Mouse (Mus musculus) spleen, adult 18-20 months (tissue): ENCODE measurements around the gene Cldn6.

Experiments
- DNase-seq, 2 experiments: peaks; one replicate each; pipeline ENCODE4 v3.0.0; 2022; ENCODE audit warnings: mixed read lengths in 2 of 2

The Cldn6 gene

DNA sequence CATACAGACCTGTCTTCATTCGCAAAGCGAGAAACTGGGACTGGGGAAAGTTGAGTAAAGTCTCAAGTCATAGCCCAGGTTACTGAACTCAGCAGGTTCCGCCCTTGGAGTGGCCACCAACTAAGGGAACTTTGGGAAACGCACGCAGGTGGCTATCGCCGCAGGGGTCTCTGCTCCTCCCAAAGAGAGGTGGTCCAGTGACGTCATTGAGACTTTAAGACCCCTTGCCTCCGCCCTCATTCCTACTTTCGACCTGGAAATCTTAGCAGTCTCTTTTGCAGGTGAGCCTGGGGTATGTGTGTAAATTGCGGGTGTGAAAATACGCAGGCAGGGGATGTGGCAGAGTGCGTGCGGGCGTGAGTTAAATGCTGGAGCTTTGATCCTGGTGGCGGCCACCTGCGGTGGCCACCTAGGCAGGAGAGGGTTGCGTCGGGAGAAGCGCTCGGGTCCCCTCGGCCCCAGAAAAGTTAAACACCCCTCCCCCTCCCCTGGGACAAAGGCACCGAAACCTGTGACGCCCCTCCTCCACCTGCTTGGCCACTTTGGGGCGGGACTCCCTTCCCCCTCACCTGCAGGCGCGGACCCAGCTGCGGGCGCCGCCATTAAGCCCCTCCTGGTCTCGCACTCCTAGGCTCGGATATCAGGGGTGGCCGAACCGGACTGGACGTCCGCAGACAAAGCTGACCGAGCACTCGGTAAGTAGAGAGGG lies at the start of gene Cldn6:
TSS of gene Cldn6 (plus strand) at position 123 of the 709 bp plus-strand sequence.
- DNase-seq: no peak

DNA sequence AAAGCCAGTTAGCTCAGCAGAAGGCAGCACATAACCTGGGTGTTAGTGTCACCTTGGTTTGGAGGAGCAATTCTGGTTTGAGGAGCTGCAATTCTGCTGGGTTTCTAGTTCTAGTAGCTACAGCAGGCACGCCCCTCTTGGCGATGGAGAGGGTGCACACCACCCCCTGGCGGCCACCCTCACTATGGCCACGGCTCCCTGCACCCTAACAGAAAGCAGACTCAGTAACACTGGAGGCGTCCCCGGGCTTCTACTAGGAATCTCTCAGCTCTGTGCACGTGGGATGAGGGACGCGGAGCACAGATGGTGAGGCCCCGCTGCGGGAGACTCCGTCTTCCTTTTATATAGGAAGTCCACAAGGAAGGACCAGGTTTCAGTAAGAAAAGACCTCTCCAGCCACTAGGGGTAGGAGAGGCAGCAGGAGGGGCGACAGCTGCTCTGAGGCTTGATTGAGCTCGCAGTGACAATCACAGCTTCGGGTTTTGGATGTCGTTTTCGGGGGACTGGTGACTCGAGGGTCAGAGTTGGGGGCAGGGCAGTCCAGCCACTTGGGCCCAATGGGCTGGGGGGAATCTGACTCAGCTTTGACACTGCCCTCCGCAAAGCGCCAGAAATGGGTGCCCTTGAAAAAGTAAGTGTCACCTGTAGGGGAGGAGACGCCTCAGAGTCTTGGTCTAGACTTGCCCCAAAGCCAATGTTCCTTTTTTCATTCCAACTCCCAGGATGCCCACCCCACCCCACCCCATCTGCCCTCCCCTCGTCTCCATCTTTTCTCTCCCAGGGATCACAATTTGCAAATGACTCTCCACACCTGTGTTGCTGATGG lies 48.6 kb upstream of the Cldn6 start:
- DNase-seq: peak; percentile 55 to 82

DNA sequence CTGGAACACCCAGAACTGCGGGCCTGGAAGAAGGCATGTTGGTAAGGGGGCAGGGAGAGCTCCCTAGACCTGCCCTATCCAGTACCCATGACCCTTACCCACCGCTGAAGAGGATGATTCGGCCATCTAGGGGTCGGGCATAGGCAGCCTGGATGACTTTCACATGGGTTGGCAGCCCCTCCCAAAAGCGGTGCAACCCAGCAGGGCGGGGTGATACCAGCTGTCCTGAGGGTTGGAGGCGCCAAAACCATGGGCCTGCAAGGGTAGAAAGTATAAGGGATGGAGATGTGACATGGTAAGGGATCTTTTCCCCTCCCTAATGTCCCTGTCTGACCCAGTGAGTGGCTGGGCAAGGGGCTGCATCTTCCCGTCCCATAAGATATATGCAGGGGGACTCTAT lies 47.8 kb upstream of the Cldn6 start:
- no peak for DNase-seq

DNA sequence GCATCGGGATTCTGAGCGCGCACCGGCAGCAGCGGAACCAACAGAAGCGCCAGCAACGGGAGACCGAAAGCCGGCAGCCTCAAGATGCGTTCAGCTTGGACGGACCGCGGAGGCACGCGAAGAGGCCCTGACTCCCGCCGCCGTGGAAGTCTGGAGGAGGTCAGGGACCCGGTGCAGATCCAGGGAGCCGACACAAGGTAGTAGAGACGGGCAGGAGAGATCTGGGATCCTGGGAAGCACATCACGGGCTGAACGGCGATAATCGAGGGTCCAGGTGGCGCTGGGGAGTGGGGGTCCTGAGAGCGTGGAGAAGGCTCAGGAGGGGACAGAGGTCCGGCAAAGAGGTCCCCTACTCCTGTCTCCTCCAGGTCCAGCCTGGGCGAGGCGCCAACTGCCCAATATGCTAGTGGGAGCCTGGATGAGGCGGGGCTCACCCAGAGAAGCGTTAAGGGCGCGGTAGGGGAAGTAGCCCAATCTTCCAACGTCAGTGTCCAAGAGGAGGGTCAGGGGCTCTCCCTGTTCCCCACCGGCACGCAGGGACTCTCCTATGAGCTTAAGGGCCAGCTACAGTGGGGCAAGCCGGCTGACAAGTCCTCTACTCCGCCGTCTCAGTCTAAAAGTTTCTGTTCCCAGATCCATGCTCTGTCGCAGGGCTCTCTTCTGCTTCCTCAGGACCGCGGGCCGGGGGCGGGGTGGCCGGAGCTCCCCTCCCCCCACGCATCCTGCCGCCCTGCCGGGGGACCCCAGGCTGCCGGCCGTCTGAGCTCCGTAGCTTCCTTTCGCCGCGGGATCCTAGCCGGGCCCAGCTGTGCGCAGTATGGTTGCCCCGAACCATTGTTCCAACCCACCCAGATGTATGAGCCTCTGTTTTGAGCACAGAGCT lies 34.2 kb upstream of the Cldn6 start, which contains the start of gene Mmp25:
TSS of gene Mmp25 (minus strand) at position 665 of the 883 bp plus-strand sequence.
- DNase-seq: no peak

DNA sequence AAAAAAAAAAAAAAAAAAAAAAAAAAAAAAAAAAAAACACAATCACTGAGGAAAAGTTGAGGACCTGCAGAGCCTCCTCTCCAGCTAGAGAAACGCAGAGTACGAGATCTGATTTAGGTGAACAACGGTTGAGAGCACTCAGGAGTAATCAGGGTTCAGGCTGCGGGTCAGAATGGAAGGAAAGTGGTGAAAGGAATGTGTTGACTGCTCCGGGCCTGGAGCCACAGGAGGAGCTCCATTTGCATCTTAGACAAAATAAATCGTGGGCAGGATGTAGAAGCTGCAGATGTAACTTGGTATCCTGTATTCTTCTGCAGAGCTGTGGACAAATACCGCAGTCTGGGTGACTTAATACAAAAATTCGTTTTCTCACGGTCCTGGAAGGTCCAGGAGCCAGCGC lies 33.2 kb upstream of the Cldn6 start:
- DNase-seq: no peak

DNA sequence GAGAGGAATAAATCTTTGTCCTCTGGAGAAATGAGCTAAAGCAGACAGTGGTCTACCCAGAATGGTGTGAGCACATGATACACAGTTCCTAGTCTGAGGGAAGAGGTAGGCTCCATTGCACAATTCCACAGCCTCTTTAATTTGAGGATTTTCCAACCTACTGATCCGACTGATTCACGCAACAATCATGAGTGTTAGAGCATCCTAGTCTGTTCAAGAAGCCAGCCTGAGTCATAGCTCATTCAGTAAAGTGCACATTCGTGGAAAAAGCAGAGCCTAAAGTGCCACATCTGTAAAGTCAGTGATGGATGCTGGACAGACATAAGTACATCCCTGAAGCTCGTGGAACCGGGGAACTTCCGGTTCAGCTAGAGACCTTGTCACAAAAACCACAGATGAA lies 27.7 kb upstream of the Cldn6 start:
- no peak for DNase-seq

DNA sequence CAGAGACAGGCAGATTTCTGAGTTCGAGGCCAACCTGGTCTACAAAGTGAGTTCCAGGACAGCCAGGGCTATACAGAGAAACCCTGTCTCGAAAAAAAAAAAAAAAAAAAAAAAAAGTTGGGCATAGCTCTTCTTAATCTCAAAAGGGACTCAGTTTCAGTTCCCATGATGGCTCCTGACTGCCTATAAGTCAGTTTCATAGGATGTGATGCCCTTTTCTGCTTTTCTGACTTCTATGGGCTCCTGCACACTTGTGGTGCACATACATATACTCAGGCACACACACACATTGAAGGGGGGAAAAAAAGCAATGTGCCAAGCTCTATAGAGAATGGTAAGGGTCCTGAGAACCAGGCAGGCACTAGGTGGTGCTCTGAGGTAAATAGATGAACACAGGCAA lies 25.7 kb upstream of the Cldn6 start:
- no peak for DNase-seq

DNA sequence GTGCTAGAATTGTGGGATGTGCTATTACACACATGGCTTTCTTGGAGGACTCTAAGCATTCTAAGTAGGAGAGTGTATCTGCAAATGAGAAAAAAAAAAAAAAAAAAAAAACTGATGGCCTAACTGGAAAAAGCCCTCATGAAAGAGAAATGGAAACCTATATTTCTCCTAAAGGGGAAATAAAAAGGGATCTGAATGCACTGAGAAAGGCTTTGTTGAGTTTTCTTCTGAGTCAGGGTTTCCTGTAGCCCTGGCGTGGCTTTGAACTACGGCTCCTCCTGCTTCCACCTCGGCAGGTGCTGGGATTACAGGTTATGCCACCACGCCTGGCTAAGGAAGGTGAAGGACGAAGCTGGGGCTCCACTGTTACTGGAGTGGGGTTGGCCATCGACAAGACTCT lies 25.0 kb upstream of the Cldn6 start:
- DNase-seq: no peak

DNA sequence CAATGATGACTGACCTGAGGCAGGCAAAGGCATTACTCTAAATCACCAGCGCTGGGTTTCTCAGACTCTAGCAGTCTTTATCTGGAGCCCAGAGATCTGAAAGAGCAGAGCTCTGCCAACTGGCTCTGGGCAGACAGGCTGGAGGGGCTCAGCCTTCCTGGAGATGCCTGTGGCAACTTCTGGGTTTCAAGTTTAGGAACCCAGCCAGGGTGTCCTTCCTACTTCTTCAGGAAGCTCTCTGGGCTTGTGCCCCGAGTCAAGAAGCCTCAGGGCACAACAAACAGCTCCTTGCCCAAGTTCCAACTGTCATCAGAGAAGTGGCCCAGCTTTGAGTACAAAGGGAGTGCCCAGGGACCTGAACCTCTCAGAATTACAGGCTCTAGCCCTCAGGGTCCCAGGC lies 24.6 kb upstream of the Cldn6 start:
- no peak for DNase-seq

DNA sequence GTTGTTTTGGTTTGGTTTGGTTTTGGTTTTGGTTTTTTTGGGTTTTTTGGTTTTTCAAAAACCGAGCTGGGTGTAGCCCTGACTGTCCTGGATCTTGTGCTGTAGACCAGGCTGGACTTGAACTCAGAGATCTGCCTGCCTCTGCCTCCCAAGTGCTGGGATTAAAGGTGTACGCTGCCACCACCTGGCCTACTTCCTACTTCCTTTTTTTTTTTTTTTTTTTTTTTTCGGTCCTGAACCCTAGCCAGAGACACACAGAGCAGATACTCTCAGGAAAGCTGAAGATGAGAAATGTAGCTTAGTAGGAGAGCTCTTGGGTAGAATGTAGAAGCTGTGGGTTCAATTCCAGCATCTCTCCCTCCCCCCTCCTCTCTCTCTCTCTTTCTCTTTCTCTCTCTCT lies 20.6 kb upstream of the Cldn6 start:
- DNase-seq: no peak

DNA sequence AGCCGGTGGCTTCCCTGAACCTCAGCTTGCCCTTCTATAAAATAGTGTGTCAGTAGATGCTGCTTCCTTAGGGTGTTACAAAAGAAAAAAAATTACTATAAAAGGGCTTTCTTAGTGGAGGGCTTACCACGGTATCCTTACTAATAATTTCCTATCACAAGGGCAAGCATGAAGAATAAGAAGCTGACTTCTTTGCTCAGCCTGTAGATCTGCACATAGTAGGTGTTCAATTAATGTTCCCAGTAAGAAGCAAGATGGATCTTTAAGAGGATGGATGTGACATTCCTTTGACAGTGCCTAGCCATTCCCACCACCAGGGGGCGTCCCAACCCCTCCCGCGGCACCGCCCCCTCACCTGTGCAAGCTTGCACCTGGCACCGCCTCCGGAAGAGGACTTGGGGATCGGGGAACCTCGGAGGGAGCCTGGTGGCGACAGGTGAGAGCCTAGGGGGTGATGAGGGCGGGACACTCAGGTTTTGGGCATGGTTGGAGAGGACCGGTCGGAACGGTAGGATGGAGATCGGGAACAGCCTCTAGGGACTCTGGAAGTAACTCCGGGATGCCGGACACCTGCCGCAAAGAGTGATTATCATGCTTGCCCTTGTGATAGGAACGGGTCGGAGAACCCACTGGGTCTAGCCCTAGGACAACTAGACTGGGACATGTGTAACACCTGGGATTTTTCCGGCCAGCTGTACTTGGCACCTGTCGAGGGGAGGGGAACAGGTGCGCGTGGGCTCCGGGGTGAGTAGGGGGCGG lies 18.8 kb upstream of the Cldn6 start, which contains the start of gene Bicdl2:
TSS of gene Bicdl2 (plus strand) at position 390 of the 759 bp plus-strand sequence.
- peak; percentile 25 to 64 for DNase-seq

DNA sequence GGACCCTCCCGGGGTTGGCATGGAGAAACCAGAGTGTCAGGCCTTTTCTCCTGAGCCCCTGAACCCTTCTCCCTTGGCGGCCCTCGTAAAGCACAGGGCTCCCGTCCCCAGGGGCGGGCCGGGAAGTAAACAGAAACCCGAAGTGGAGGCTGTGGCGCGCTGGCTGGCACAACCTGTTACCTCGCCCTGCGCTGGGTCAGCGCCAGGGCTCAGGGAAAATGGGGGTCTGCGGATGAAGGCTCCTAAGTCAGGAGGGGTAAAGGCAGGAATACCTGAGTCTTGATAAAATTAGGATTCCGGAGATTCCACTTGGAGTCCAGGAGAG lies 18.2 kb upstream of the Cldn6 start:
- DNase-seq: no peak

DNA sequence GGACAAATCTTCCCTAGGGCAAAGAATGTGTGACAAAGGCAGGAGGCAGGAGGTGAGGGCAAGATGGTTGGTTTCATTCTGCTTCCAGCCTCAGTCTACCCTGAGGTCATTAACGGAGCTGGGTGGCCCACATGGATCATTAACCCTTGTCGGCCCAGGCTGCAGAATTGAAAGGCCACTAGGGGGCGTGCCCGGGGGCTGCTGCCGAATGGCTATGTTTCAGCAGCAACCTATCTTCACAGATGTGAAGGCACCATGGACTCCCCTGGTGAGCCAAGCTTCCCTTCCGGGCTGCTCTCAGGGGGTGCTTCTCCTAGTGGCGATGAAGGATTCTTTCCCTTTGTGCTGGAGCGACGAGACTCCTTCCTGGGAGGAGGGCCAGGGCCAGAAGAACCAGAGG lies 17.5 kb upstream of the Cldn6 start:
- peak in 1 of 2 experiments; percentile 33 for DNase-seq

DNA sequence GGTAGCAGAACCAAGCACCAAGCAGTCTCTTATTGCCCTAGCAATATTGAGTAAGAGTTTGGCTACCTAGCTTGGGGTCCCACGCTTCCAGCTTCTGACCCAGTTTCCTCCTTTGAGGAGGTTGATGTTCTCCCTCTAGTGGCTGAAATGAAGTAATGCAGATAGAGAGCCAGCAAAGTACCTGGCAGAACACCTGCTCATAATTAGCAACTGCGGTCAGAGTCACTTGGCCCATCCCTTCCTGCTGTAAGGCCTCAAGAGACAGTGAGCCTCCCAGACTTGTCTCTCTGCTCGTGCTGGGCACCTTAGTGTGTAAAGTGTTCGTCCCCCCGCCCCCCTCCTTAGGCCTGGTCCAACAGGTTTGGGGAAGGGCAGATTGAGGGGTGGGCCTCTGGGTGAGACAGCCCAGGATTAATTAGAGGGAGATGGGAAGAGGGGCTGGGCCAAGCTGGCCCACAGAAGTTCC lies 14.5 kb upstream of the Cldn6 start:
- DNase-seq: no peak

DNA sequence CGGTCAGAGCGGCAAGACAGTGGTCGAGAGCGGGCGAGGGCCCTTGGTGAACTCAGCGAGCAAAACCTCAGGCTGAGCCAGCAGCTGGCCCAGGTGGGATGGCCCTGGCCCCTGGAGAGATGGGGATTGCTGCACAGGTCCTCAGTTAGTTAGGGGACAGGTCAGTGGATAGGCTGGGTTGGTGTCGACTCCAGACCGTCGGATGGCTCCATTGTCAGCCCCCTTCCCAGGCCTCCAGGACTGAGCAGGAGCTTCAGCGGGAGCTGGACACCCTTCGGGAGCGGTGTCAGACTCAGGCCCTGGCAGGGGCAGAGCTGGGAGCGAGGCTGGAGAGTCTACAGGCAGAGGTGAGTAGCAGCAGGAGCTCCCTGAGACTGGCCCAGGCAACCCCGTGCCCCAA lies 13.5 kb upstream of the Cldn6 start:
- DNase-seq: no peak

DNA sequence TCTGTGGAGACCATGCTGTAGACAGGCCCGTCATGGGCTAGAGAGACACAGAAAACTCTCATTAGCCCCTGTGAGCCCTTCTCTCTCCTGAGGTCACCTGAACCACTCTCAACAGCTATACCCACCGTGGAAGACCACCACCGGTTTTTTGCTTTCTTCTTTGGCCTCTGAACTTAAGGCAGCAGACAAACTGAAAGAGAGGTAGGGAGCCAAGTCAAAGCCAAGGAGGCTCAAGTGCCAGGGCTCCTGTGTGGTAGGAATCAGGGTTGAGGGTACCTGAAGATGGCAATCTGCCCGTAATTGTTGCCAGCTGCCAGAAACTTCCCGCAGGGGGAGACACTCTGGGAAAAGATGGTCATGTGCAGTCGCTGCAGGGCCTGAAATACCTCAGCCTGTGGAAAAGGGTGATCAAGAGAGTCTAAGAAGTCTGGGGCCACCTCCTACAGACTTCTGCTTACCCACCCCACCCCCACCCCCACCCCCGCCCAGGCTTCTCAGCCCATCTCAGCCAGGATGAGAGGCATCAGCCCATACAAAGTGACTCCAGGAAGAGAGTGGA lies 8.5 kb upstream of the Cldn6 start:
- DNase-seq: no peak

DNA sequence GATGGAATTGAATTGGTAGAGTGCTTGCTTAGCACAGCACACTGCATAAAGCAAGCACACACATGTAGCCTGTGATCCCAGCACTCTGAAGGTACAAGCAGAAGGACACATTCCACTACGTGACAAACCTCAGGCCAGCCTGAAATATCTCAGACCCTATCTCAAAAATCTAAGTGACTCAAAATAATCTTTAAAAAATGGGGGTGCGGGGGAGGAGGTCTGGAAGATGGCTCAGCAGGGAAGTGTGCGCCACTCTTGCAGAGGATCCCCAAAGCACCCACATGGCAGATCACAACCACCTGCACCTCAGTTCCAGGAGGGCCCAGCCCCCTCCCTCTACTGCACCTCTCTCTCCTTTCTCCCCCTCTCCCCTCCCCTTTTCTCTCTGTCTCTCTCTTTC lies 7.5 kb upstream of the Cldn6 start:
- no peak for DNase-seq

DNA sequence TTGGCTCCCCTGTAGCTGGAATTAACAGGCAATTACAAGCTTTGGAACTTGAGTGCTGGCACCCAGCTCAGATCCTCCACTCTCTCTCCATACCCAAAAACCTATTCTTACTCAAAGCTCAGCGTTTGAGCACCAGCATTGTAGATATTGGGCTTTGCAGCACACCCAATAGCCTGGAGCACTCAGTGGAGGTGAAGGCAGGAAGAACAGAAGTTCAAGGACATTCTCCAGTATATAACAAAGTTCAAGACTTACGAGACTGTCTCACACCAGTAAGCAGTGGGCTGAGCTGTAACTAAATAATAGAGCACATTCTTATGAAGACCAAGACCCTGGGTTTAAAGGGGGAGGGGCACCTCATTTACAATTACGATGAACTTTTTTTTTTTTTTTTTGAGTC lies 6.3 kb upstream of the Cldn6 start:
- DNase-seq: no peak

DNA sequence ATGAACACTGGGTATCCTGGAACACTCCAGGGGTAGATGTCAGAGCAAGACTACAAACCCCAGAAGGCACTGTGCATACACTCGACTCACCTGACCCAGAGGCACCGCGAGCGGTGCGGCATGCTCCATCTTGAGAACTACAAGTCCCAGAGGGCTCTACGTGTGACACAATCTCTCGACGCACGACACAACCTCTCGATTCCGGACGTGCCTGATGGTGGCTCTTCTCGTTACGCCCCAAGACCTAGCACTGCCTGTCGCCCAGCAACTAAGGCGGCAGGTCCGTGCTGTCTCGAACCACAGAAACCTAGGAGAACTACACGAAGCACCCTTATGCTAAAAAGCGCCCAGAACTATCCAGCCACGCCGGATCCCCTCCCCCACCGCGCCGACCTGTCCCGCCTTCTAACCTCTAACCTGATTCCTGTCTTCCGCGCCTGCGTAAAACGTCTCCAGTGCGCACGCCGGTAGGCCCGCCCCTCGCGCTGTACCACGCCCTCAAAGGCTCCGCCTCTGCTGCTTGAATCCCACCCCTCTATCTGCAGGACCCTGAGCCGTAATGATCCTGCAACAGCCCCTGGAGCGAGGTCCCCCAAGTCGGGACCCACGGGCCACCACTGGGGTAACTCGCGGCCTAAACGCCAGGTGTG lies 5.5 kb upstream of the Cldn6 start, which contains the start of the genes Hcfc1r1 and Thoc6:
TSS of gene Hcfc1r1 (plus strand) at position 173 of the 650 bp plus-strand sequence.
TSS of gene Thoc6 (minus strand) at position 459 of the 650 bp plus-strand sequence.
- peak; percentile 86 to 91 for DNase-seq

DNA sequence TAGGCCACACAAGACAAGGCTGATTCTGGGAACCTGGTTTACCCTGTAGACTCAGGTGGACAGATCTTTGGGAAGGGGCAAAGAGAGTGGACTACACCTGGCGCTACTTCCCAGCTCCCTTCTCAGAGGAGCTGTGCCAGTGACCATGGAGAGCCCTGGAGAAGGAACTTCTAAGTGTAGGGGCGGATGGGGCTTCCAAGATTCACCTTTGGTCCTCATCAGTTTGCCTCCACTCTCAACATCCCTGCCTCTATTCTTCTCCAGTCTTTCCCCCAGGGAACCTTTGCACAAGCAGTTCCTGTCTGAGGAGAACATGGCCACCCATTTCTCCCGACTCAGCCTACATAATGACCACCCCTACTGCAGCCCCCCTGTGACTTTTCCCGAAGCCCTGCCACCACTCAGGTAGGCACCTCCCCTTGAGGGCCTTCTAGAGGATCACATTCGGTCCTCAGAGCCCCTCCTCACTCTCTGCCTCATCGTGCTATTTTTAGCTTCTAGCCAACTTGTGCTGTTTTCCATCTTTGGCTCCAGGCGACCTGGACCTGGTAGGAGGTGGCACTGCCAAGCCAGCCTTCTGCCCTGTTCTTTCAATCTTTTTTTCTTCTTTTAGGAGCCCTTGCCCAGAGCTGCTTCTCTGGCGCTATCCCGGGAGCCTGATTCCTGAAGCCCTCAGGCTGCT lies 4.6 kb upstream of the Cldn6 start:
- DNase-seq: no peak

DNA sequence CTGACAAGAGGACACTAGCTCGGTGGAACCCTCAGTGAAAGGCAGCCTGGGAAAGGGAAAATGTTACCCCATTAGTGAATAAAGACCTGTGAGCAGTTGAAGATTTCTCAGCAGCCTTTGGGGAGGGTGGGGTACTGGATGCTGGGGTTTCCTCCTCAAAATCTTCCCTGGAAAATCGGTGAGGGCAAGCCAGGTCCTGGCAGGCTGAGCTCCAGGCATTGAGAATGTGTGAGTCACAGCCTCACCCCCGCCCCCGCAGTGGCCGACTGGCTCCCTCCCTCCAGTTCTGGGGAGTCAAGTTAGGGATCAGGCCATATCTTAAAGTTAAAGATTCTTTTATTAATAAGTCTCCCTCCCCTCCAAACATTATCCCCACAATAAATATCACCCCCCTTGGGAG lies 3.9 kb upstream of the Cldn6 start:
- no peak for DNase-seq
